Mouse (Mus musculus): ENCODE measurements at regions not wholly inside any gene's neighbourhood (a gene's known extent, or its start where the extent isn't known, plus 50 kb on each side); places are given as distances from the start of the nearest gene placed in this dataset.

DNA sequence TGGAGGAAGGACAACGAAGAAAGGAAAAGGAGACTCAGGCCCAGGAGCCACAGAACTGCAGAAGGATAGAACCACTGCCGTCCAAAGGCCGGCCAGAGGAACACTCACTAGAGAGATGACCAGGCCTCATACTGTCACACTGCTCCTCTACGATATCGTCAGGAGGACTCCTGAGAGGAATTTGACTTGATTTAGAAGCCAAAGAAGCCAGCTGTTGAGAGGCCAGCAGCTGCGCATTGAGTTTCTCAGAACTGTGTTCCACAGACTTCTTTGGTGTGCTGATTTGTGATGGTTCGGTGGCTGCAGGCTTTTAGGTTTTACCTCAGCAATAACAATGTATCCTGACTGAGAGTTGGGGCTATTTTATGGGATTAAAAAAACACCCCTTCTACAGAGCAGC, 144.1 kb upstream of the Slc38a2 start:
- H3K9me3 ChIP-seq, result no peaks in the 10 kb centered on the region
- H3K27ac ChIP-seq, result 0 out of 2 replicates have a peak overlapping the region, but pooled peaks have one; percentile 13
- H3K4me3 ChIP-seq, result no peak overlapping the region
- H3K27me3 ChIP-seq, result no peaks in the 10 kb centered on the region
- no peaks in the 10 kb centered on the region for H3K4me1 ChIP-seq
- no peaks in the 10 kb centered on the region for H3K36me3 ChIP-seq
- ATAC-seq (ENCODE audit: insufficient number of reproducible peaks, low FRiP score, low TSS enrichment, low read depth), result no peak
- H3K4me2 ChIP-seq, result no peak overlapping the region
- 71% methylated on average over 7 of the region's 7 CpGs for WGBS
- no peak overlapping the region for H3K9ac ChIP-seq

DNA sequence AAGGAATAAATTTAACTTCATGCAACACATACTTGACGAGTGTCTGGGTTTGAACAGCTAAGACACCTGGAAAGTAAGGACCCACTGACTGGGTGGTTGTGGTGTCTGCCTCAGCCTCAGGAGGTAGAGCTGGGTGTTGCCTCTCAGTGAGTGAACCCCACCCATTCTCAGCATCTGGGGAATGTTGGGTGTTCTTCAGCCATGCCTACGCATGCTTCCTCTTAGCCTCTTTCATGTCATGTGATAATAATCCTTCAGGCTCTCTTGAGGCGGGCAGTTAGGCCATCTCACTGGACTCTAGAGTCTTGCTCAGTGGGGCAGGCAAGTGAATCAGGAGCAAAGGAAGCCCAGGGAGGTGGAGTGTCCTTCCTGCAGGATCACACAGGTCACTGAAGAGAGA, 143.4 kb upstream of the Slc38a2 start:
- Histone ChIP-seq H3K27me3 (no peaks in the 10 kb centered on the region), H3K27ac (no peak overlapping the region), H3K9me3 (no peaks in the 10 kb centered on the region), H3K4me1 (no peaks in the 10 kb centered on the region), H3K9ac (no peak overlapping the region), H3K36me3 (no peaks in the 10 kb centered on the region), H3K4me2 (no peak overlapping the region), H3K4me3 (no peak overlapping the region)
- 79% methylated on average over 3 of the region's 3 CpGs for WGBS
- ATAC-seq (ENCODE audit: insufficient number of reproducible peaks, low FRiP score, low TSS enrichment, low read depth), result no peak

DNA sequence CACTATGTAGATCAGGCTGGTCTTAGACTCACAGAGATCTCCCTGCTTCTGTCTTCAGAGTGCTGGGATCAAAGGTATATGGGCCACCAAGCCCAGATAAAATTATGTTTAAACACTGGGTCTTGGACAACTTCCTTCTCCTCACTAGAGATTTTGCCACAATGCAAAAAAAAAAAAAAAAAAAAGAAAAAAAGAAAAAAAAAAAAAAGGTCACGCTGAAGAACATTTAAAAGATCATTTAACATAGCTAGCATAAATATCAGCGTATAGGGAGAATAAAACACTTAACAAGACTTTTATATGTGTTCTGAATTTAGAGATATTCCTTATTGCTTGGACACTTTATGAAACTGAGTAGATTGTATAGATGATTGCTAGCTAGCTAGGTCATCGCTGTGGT, 137.1 kb upstream of the Slc38a2 start:
- Histone ChIP-seq H3K27ac (no peak overlapping the region), H3K27me3 (no peaks in the 10 kb centered on the region), H3K4me3 (no peak overlapping the region), H3K9ac (no peak overlapping the region), H3K4me2 (no peak overlapping the region), H3K4me1 (no peaks in the 10 kb centered on the region), H3K36me3 (no peaks in the 10 kb centered on the region), H3K9me3 (no peaks in the 10 kb centered on the region)
- ATAC-seq (ENCODE audit: insufficient number of reproducible peaks, low FRiP score, low TSS enrichment, low read depth), result no peak
- WGBS, result 88% methylated on average over 3 of the region's 3 CpGs

DNA sequence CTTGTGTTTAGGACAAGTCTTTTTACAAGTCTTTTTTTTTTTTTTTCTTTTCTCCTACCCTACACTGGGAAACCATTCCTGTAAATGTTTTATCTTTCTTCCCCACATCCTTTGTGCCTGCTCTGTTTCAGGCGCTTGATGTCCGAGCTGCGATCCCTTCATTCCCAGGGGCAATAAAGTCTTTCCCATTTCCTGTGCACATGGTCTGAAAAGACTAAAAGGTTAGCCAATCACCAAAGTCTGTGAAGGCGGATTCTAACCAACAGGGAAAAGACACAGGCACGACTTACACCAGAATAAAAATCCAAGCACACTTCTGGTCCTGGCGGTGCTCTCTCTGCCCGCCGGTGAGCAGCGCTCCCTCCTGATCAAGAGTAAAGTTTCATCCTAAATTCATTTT, 135.3 kb upstream of the Slc38a2 start:
- ATAC-seq (ENCODE audit: insufficient number of reproducible peaks, low FRiP score, low TSS enrichment, low read depth), result no peak
- WGBS, result 51% methylated on average over 9 of the region's 9 CpGs
- H3K4me1 ChIP-seq, result peaks cover 5% of the 10 kb centered on the region; the same call in 1 of the 2 replicates

DNA sequence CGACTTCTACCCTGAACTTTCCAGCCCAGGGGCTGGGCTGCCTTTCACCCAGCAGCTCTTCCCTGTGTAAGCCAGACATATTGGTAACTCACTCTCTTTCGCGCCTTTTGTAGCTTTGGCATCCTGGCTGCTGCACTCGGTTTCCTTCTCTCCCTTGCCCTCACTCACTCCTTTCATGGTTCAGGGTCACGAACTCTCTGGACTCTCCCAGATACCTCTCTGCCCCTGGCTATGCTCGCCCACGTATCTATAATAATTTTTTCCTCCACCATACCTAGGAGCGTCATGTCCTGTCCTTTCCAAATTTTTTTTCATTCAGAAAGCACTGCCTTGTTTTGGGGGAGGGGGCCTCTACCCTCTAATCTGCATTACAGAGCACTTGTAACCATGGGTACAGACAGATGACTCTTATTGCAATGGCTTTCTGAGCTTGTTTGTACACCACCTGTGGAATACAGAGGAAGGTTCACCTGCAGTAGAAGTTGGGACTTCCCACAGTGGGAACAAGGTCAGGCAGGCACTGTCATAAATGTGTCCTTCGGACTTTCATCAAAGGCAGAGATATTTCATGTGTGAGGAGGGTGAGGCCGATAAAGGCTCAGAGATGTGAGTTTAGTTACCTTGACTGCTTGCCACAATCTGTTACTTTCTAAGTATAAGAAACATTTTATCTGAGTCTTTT, 134.8 kb upstream of the Slc38a2 start:
- Histone ChIP-seq H3K4me1 (peaks cover 5% of the 10 kb centered on the region; the same call in 1 of the 2 replicates), H3K36me3 (no peaks in the 10 kb centered on the region), H3K9ac (no peak overlapping the region), H3K27ac (no peak overlapping the region), H3K4me3 (no peak overlapping the region), H3K4me2 (no peak overlapping the region), H3K27me3 (no peaks in the 10 kb centered on the region), H3K9me3 (no peaks in the 10 kb centered on the region)
- no peak for ATAC-seq (ENCODE audit: insufficient number of reproducible peaks, low FRiP score, low TSS enrichment, low read depth)
- 76% methylated on average over 10 of the region's 10 CpGs for WGBS

More for the DNA sequence above, 135.3 kb upstream of the Slc38a2 start:
- Histone ChIP-seq H3K36me3 (no peaks in the 10 kb centered on the region), H3K4me2 (no peak overlapping the region), H3K4me3 (no peak overlapping the region), H3K27me3 (no peaks in the 10 kb centered on the region), H3K27ac (no peak overlapping the region), H3K9me3 (no peaks in the 10 kb centered on the region), H3K9ac (no peak overlapping the region)

DNA sequence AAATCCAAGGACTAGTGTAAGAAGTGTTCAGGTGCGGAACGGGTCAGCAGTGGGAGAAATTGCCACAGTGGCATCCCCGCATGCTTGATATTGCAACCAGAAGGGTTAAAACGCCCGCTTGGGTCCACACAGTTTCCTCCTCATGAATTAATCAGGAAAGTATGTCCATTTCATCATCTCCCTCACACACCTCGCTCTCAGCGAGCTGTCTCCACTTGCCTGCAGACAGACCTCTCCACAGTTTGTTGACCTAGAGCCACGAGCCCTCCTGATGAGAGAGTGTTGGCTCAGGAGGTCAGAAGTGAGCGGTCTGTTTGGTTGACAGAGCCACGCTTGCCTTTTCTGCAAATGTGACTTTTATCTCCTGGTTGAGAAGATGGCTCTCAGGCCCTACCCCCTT, 132.9 kb upstream of the Slc38a2 start:
- H3K4me2 ChIP-seq, result no peak overlapping the region
- no peaks in the 10 kb centered on the region for H3K36me3 ChIP-seq
- ATAC-seq (ENCODE audit: insufficient number of reproducible peaks, low FRiP score, low TSS enrichment, low read depth), result no peak
- no peaks in the 10 kb centered on the region for H3K27me3 ChIP-seq
- H3K9ac ChIP-seq, result no peak overlapping the region
- peaks cover 5% of the 10 kb centered on the region for H3K4me1 ChIP-seq
- H3K9me3 ChIP-seq, result no peaks in the 10 kb centered on the region
- H3K27ac ChIP-seq, result no peak overlapping the region
- 81% methylated on average over 10 of the region's 10 CpGs for WGBS
- H3K4me3 ChIP-seq, result no peak overlapping the region

DNA sequence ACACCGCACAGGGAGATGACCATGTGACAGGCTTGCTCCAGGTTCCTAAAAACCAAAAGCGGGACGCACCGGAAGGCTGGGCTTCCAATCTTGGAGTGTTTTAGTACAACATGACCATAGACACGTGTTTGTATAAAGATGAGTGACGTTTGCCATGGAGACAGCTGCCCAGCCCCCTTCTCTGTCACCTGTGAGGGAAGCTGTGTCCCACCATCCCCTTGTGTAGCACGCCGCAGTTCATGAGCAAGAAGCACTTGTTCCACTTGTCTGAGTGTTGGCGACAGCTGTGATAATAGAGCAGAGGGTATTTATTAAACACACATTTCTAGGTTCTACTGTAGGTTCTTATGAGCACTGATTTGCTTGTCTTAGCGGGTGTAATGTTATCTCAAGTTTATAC, 131.7 kb upstream of the Slc38a2 start:
- Histone ChIP-seq H3K4me1 (peaks cover 5% of the 10 kb centered on the region), H3K4me2 (no peak overlapping the region), H3K9ac (no peak overlapping the region), H3K36me3 (no peaks in the 10 kb centered on the region), H3K9me3 (no peaks in the 10 kb centered on the region), H3K4me3 (no peak overlapping the region), H3K27ac (no peak overlapping the region), H3K27me3 (no peaks in the 10 kb centered on the region)
- 90% methylated on average over 10 of the region's 10 CpGs for WGBS
- ATAC-seq (ENCODE audit: insufficient number of reproducible peaks, low FRiP score, low TSS enrichment, low read depth), result no peak

DNA sequence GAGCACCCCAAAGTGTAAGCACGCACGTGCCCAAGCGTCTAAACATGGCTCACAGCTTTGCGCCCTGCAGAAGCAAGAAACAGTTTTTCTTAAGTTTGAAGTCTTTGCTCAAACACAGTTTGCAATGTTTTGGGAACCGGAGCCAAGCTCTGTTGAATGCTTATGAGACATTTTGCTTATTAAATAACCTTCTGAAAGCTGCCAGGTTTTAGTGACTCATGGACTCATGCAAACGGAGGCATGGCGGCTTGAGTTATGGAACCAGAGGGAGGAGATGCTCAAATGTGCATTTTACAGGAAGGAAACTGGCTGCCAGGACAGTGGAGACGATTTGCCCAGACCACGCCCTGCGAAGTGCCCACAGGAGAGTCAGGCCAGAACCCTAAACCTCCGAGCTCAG, 131.0 kb upstream of the Slc38a2 start:
- 74% methylated on average over 11 of the region's 11 CpGs for WGBS

DNA sequence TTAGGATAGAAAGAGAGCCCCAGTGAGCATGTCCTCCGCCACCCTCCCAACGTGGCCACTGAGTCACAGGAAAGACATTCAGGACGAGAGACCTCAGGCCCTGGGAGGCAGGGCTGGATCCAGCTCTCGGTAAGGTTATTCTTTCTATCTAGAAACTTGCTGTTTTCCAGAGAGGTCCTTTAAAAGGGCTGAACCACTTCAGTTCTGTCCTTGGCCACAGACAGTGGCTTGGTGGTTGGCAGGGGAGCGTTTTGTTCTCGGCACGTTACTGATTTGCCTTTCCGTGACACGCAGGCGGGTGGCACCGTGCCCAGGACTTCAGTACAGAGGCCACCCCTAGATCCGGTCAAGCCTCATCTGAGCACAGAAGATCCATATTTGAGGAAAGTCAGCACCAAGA, 130.4 kb upstream of the Slc38a2 start:
- Histone ChIP-seq H3K4me1 (peaks cover 5% of the 10 kb centered on the region), H3K4me2 (no peak overlapping the region), H3K9ac (no peak overlapping the region), H3K36me3 (no peaks in the 10 kb centered on the region), H3K4me3 (no peak overlapping the region), H3K9me3 (no peaks in the 10 kb centered on the region), H3K27ac (no peak overlapping the region), H3K27me3 (no peaks in the 10 kb centered on the region)
- WGBS, result 86% methylated on average over 12 of the region's 12 CpGs
- ATAC-seq (ENCODE audit: insufficient number of reproducible peaks, low FRiP score, low TSS enrichment, low read depth), result no peak

More for the DNA sequence above, 131.0 kb upstream of the Slc38a2 start:
- Histone ChIP-seq H3K4me1 (peaks cover 5% of the 10 kb centered on the region), H3K9me3 (no peaks in the 10 kb centered on the region), H3K27ac (no peak overlapping the region), H3K4me2 (no peak overlapping the region), H3K36me3 (no peaks in the 10 kb centered on the region), H3K9ac (no peak overlapping the region), H3K27me3 (no peaks in the 10 kb centered on the region), H3K4me3 (no peak overlapping the region)
- ATAC-seq (ENCODE audit: insufficient number of reproducible peaks, low FRiP score, low TSS enrichment, low read depth), result no peak

DNA sequence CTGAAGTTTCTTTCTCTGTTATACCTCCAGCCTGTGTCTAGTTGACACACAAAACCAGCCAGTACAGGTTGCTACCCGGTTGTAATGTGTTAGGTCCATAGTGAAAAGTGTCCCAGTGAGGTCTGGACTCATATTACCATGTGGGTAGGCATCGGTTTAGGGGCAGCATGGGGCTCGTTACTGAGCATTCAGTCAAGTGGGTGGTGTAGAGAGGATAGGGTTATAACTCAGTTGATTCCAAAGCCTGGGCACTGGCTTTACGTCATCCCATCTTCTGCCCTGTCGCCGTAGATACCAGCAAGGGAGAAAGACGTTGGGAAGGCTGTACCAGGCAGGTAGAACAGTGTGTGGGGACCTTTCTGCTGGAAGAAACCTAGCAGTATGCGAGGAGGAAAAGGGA, 129.2 kb upstream of the Slc38a2 start:
- H3K27ac ChIP-seq, result no peak overlapping the region
- H3K27me3 ChIP-seq, result no peaks in the 10 kb centered on the region
- ATAC-seq (ENCODE audit: insufficient number of reproducible peaks, low FRiP score, low TSS enrichment, low read depth), result no peak
- H3K4me2 ChIP-seq, result no peak overlapping the region
- WGBS, result 81% methylated on average over 8 of the region's 8 CpGs
- H3K4me1 ChIP-seq, result peaks cover 5% of the 10 kb centered on the region
- no peaks in the 10 kb centered on the region for H3K9me3 ChIP-seq
- H3K4me3 ChIP-seq, result no peak overlapping the region
- H3K36me3 ChIP-seq, result no peaks in the 10 kb centered on the region
- no peak overlapping the region for H3K9ac ChIP-seq

DNA sequence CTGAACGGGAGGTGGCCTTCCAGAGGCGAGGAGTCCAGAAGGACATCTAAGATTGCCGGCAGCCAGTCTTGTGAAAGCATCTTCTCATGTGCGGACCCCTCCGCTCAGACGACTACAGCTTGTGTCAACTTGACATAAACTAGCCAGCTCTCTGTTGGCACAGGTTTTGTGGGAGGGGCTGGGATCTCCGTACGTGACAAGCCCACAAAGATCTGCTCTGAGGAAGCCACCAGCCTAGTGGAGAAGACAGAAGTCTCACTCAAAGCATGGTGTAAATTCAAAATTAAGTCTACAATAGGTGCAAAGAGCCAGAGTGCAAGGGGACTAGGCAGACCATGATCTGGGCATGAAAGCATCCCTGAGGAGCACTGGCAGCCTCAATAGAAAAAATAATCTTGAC, 128.4 kb upstream of the Slc38a2 start:
- Histone ChIP-seq H3K9me3 (no peaks in the 10 kb centered on the region), H3K4me1 (peaks cover 5% of the 10 kb centered on the region), H3K27me3 (no peaks in the 10 kb centered on the region), H3K9ac (no peak overlapping the region), H3K36me3 (no peaks in the 10 kb centered on the region), H3K4me2 (no peak overlapping the region), H3K4me3 (no peak overlapping the region), H3K27ac (no peak overlapping the region)
- no peak for ATAC-seq (ENCODE audit: insufficient number of reproducible peaks, low FRiP score, low TSS enrichment, low read depth)
- 55% methylated on average over 8 of the region's 8 CpGs for WGBS

DNA sequence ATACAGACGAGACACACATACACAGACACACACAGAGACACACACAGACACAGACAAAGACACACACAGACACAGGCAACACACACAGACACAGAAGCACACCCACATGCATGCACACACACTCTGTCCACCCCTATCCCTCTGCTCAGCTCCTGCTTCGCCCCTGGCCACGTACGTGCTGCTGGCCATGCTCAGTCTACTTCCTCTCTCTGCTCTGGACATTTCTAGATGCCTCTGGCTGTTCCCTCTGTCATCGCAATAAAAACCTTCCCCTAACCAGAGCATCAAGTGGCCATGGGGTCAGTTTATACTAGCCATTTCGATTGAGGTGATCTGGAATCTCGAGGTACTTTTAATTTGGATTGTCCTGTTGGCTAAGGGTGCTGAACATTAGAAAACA, 118.9 kb upstream of the Slc38a2 start:
- no peaks in the 10 kb centered on the region for H3K4me1 ChIP-seq
- no peaks in the 10 kb centered on the region for H3K9me3 ChIP-seq
- no peak overlapping the region for H3K9ac ChIP-seq
- H3K4me2 ChIP-seq, result no peak overlapping the region
- H3K4me3 ChIP-seq, result no peak overlapping the region
- 83% methylated on average over 7 of the region's 7 CpGs for WGBS
- no peak for ATAC-seq (ENCODE audit: insufficient number of reproducible peaks, low FRiP score, low TSS enrichment, low read depth)
- no peaks in the 10 kb centered on the region for H3K36me3 ChIP-seq
- no peak overlapping the region for H3K27ac ChIP-seq
- no peaks in the 10 kb centered on the region for H3K27me3 ChIP-seq

DNA sequence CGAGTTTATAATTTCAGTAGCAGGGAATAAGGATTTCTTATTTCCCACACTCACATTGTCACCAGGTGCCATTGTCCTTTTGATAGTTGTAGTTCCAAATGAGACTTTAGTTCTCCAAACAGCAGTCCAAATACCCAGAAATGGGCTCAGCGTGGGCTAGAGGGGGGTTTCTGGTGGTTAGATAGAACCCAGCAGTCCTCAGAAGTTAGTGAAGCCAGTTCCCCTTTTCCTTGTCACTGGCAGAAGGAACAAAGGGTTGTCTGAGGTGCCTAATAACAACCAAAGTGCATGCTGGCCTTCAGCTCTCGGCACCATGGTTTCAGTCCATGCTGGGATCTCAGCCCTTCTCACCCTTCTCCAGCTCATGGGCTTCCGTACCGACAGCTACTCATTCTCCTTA, 118.1 kb upstream of the Slc38a2 start:
- no peak overlapping the region for H3K4me3 ChIP-seq
- no peaks in the 10 kb centered on the region for H3K27me3 ChIP-seq
- H3K27ac ChIP-seq, result no peak overlapping the region
- H3K4me2 ChIP-seq, result no peak overlapping the region
- no peaks in the 10 kb centered on the region for H3K9me3 ChIP-seq
- no peak overlapping the region for H3K9ac ChIP-seq
- ATAC-seq (ENCODE audit: insufficient number of reproducible peaks, low FRiP score, low TSS enrichment, low read depth), result no peak
- H3K36me3 ChIP-seq, result no peaks in the 10 kb centered on the region
- no peaks in the 10 kb centered on the region for H3K4me1 ChIP-seq
- WGBS, result 79% methylated on average over 5 of the region's 5 CpGs

All from limb, embryonic 15.5 days (tissue).